Mouse (Mus musculus) 416B (cell line): Measurements from ENCODE around the gene Gstcd.

Experiments
- DNase-seq: peaks from one replicate; pipeline ENCODE4 v3.0.0; 2011; ENCODE audit warnings: low read depth

Gstcd gene

GRCm38 (mm10) chr3:133091664-133092273, at the start of gene Gstcd, which contains the start of gene Ints12:
Gene Gstcd, minus strand, starts transcription at chr3:133092033.
Gene Ints12, plus strand, starts transcription at chr3:133091840.
- DNase-seq, result peak; percentile 96

- DNase-seq, result no peak
Observed at GRCm38 (mm10) chr3:133132611-133133010, 40.8 kb upstream of the Gstcd start.

DNA sequence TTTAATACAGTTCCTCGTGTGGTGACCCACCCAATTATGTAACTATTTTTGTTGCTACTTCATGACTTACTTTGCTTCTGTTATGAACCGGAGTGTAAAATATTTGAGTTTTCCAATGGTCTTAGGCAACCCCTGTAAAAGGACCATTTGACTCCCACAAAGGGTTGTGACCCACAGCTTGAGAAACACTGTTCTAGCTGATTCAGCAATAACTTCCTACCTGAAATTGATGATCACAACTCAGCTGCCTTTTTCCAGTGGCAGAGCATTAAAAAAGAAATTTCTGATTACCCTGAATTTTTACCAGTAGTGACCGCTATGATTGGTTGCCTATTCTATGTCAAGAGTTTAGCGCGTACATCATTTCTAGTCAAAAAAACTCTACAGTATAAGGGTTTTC, 39.5 kb upstream of the Gstcd start:
- DNase-seq, result no peak

DNA sequence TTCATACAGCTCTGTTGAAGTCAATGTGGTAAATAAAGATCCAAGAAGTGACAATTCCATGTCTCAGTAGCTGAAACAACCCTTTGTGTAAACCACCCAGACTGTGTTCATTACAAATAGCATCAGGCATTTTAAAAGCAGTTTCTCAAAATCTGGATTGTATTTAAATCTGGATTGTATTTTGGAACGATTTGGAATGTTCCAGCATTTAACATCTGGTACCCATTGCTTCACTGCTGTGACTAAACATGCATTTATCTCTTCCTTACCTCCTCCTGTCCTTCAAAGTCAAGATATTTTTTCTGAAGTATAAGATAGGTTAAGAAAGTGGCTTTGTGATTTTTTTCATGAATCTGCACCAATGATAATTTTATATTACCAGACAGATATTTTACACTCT, 21.4 kb upstream of the Gstcd start:
- DNase-seq, result no peak

- DNase-seq, result peak; percentile 88
Observed at GRCm38 (mm10) chr3:133111741-133112140, 19.9 kb upstream of the Gstcd start.

- no peak for DNase-seq
Observed at GRCm38 (mm10) chr3:133109844-133110243, 18.0 kb upstream of the Gstcd start.

DNA sequence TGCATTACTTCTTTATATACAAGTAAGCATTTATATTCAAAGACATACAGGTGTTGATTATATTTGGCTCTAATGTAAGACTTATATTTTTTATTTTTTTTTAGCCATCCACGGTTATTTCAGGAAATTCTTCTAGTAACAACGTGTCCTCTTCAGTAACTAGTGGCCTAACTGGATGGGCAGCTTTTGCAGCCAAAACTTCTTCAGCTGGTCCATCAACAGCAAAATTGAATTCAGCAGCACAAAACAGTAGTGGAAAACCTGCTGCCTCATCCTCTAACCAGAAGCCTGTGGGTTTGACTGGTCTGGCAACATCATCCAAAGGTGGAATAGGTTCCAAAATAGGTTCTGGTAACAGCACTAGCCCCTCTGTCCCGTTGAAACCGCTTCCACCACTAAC, 16.9 kb upstream of the Gstcd start:
- DNase-seq, result no peak

DNA sequence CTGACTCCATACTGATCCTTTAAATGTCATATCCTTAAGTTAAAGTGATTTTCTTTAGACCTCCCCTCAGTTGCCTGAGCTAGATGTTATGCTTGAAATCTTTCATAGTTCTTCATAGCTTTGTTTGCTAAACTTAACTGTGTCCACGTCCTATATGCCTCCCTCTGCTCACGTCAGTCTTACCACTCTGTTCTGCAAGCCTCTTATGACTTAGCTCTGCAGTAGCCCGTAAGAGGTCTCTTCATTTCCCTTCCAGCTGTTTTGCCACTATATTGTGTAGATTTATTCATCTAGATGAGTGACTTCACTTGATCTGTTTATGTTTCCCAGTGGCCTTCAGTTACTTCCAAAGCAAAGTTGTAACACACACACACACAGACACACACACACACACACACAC, 12.6 kb upstream of the Gstcd start:
- DNase-seq, result no peak

DNA sequence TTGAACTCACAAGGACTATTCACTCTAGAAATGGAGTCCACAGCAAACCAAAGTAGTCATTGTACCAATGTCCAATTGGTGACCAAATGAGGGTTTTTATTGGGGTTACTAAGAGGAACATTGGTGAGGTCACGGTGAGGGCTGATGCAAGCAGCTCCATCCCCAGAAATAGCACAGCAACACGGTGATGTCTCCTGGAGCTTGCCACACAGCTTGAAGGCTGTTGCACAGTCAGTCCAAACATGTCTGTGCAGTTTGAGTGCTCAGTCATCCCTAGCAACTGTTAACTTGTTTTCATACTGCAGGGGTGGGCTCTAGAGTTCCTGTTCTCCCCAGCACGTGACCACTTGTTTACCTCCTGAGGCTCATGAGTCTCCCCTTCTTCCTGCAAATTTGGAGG, 11.9 kb upstream of the Gstcd start:
- peak; percentile 45 for DNase-seq

DNA sequence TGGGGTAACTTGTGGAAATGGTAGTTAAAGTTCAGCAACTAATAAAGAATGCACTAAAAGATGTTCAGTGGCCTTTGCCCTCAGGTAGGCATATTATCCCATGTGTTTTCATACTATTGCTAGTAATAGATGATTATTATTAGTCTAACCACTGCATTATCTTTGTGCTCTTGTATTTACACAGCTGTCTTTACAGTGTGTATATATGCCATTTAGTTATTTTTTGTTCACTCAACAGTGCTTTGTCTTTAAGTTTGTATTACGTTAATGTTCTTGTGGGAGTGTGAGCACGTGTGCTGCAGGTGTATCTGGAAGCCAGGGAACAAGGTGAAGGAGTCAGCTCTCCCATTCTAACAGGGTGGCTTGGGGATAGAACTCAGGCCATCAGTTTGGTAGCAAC, 7.1 kb upstream of the Gstcd start:
- DNase-seq, result no peak

- no peak for DNase-seq
Observed at GRCm38 (mm10) chr3:133098336-133098735, 6.5 kb upstream of the Gstcd start.

GRCm38 (mm10) chr3:133097936-133098335, 6.1 kb upstream of the Gstcd start:
- DNase-seq, result no peak

DNA sequence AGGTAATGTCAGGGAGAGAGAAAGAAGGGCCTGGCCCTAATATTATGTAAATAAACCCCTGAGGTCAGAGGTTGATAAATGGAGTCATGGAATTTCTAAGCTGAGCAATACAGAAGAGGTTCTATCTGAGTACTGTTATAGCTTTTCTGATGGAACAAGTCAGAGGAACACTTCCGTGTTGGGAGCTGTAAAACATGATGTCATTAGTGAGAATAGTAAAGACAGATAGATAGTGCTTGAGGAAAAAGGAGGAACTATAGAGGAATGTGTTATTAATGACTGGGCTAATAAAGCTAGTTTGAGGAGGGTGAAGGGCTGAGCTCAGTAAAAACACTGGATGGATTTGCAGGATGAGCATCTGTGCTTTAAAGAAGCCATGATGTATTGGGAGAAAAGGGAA, 2.5 kb upstream of the Gstcd start:
- no peak for DNase-seq

GRCm38 (mm10) chr3:133092936-133093335, 1.1 kb upstream of the Gstcd start:
- peak; percentile 47 for DNase-seq

GRCm38 (mm10) chr3:133092274-133092853, 531 bp upstream of the Gstcd start:
- DNase-seq, result no peak

DNA sequence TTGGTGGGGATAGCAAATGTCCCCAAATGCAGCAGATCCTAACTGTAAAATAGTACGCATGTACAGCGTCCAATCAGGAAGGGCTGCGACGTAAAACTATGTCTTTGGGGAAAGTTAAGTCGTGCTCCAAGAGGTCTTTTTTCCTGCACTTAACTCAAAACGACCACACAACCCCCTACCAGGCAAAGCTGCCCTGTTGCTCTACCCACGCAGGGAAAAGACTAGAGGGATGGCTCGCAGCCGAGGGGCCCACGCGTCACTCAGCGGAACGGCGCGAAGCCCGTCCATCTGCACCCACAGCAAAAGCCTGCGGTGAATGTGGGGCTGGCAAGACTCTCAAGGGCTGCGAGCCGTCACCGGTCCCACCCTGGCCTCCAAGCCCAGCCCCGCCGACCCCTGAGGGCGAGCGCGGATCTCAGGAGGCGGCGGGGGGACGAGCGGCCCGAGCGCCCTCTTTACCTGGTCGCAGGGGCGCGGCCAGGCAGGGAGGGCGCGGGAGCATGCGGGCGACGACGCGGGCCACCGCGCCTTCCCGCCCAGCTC, 641 bp downstream of the Gstcd start:
- peak; percentile 81 for DNase-seq

- peak; percentile 69 for DNase-seq
Observed at GRCm38 (mm10) chr3:133090247-133091120, 1.3 kb downstream of the Gstcd start.

- peak; percentile 76 for DNase-seq
Observed at GRCm38 (mm10) chr3:133085858-133086257, 6.0 kb downstream of the Gstcd start.

DNA sequence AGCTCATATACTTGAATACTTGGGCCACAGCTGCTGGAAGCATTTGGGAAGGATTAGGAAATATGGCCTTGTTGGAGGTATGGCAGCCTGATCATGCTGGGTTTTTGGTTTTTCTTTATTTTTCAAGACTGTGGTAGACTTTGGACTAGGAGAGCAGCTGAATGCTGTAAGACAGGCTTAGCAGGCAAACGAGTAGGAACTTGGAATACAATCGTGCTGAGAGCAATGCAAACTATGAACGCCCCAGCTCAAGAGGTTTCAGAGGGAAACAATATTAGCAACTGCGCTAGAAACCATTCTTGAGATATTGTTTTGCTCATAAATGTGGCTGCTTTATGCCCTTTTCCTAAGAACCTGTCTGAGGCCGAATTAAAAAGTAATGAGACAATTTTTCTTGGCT, 9.1 kb downstream of the Gstcd start:
- no peak for DNase-seq

GRCm38 (mm10) chr3:133075560-133075959, 16.3 kb downstream of the Gstcd start:
- DNase-seq, result no peak

DNA sequence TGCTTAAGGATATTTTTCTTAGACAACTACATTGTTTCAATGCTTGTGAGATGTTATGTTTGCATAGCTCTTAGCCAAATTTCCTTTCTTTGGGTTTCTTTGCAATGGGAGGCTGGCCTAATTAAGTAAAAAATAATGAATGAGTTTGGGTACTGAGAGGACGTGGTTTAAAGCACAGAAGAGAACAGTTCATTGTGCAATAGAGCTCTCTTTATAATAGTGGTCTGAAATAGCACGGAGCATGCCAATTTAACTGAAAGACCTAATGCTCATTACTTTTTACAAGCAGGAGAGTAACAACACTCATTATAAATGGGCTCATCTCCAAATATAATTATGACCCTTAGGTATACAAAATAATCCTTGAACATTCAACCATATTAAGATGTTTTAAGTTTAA, 39.8 kb downstream of the Gstcd start:
- DNase-seq, result peak; percentile 13

GRCm38 (mm10) chr3:133033145-133033755, 58.6 kb downstream of the Gstcd start:
- DNase-seq, result no peak
